Mouse (Mus musculus): ENCODE measurements at regions not wholly inside any gene's neighbourhood (a gene's known extent, or its start where the extent isn't known, plus 50 kb on each side); places are given as distances from the start of the nearest gene placed in this dataset.
"Not testable (repeated sequence)": the region's sequence is repeated elsewhere in the genome, so short reads cannot be mapped to it uniquely, and the experiment has no call there.

- DNase-seq: peak; percentile 69
These were observed 164.3 kb downstream of the Sdhaf3 start for GRCm38 (mm10) chr6:7120136-7120535.

GRCm38 (mm10) chr6:7133042-7133441 is 177.2 kb downstream of the Sdhaf3 start:
- DNase-seq: no peak

GRCm38 (mm10) chr6:7134062-7134461 is 178.3 kb downstream of the Sdhaf3 start:
- no peak for DNase-seq

- no peak for DNase-seq
These were observed 179.1 kb downstream of the Sdhaf3 start for GRCm38 (mm10) chr6:7134888-7135287.

GRCm38 (mm10) chr6:7181711-7182110 is 225.9 kb downstream of the Sdhaf3 start:
- no peak for DNase-seq

GRCm38 (mm10) chr6:7199046-7199599 is 243.3 kb downstream of the Sdhaf3 start:
- DNase-seq: no peak

- DNase-seq: peak; percentile 1
These were observed 260.1 kb downstream of the Sdhaf3 start for GRCm38 (mm10) chr6:7215880-7216279.

- DNase-seq: no peak
These were observed 296.5 kb downstream of the Sdhaf3 start for GRCm38 (mm10) chr6:7252286-7252685.

- no peak for DNase-seq
These were observed 277.2 kb upstream of the Tac1 start for GRCm38 (mm10) chr6:7277431-7277830.

GRCm38 (mm10) chr6:7306956-7307355 is 247.7 kb upstream of the Tac1 start:
- DNase-seq: no peak

GRCm38 (mm10) chr6:7313496-7313895 is 241.2 kb upstream of the Tac1 start:
- no peak for DNase-seq

GRCm38 (mm10) chr6:7326974-7327373 is 227.7 kb upstream of the Tac1 start:
- no peak for DNase-seq

- no peak for DNase-seq
These were observed 198.0 kb upstream of the Tac1 start for GRCm38 (mm10) chr6:7356634-7357033.

- no peak for DNase-seq
These were observed 187.5 kb upstream of the Tac1 start for GRCm38 (mm10) chr6:7367166-7367565.

- DNase-seq: no peak
These were observed 180.1 kb upstream of the Tac1 start for GRCm38 (mm10) chr6:7374629-7375028.

GRCm38 (mm10) chr6:7375851-7376250 is 178.8 kb upstream of the Tac1 start:
- no peak for DNase-seq

GRCm38 (mm10) chr6:7378651-7379050 is 176.0 kb upstream of the Tac1 start:
- no peak for DNase-seq

- DNase-seq: no peak
These were observed 129.9 kb upstream of the Tac1 start for GRCm38 (mm10) chr6:7424731-7425130.

- no peak for DNase-seq
These were observed 113.0 kb upstream of the Tac1 start for GRCm38 (mm10) chr6:7441725-7442124.

- DNase-seq: not testable (repeated sequence)
These were observed 112.4 kb upstream of the Tac1 start for GRCm38 (mm10) chr6:7442286-7442685.

- DNase-seq: no peak
These were observed 98.8 kb upstream of the Tac1 start for GRCm38 (mm10) chr6:7455881-7456280.

GRCm38 (mm10) chr6:7463896-7464295 is 90.8 kb upstream of the Tac1 start:
- no peak for DNase-seq

- DNase-seq: no peak
These were observed 90.3 kb upstream of the Tac1 start for GRCm38 (mm10) chr6:7464346-7464745.

GRCm38 (mm10) chr6:7472366-7473026 is 82.2 kb upstream of the Tac1 start:
- DNase-seq: no peak

GRCm38 (mm10) chr6:7473730-7474129 is 80.9 kb upstream of the Tac1 start:
- no peak for DNase-seq
